Mouse (Mus musculus) spleen, adult 2 months (tissue): ENCODE measurements around the gene Pard6a. TPM values are rescaled to one million over a fixed set of nuclear protein-coding genes. Genes with fewer than 3 reads are reported as not detected.

ENCODE experiments used
- DNase-seq, 2 experiments: peaks; one replicate each; pipeline versions ENCODE4 v3.0.0 to v3.0.0-alpha.2; 2012 to 2021; ENCODE audit warnings: low spot score in 2 of 2, low read depth in 1 of 2
- H3K27ac ChIP-seq: fragments of 200-500 bp; 2 replicates; pipeline ENCODE4 v1.5.1; 2012; ENCODE audit warnings: low read length, inconsistent platforms; ENCODE audit not compliant: insufficient read depth
- H3K27me3 ChIP-seq: fragments of 200-500 bp; 2 replicates; pipeline ENCODE4 v1.6.1; 2012; ENCODE audit warnings: mild to moderate bottlenecking, moderate library complexity, low read length, inconsistent platforms; ENCODE audit not compliant: control insufficient read depth, insufficient read depth
- H3K36me3 ChIP-seq: fragments of 200-500 bp; 2 replicates; pipeline ENCODE4 v1.6.1; 2012; ENCODE audit warnings: mild to moderate bottlenecking, low read length, inconsistent platforms; ENCODE audit not compliant: control insufficient read depth, insufficient read depth
- H3K4me1 ChIP-seq: fragments of 200-500 bp; 2 replicates; pipeline ENCODE4 v1.6.1; 2011; ENCODE audit warnings: inconsistent platforms; ENCODE audit not compliant: control insufficient read depth, insufficient read depth, insufficient read length
- H3K4me3 ChIP-seq: fragments of 200-500 bp; 2 replicates; pipeline ENCODE4 v1.5.1; 2011; ENCODE audit warnings: mild to moderate bottlenecking, inconsistent platforms; ENCODE audit not compliant: insufficient read depth, insufficient read length; ENCODE audit errors: extremely low read depth
- CTCF ChIP-seq: fragments of 200-500 bp; IDR thresholded peaks from 2 replicates; pipeline ENCODE4 v1.5.1; 2011; ENCODE audit warnings: mild to moderate bottlenecking, inconsistent platforms; ENCODE audit not compliant: insufficient read depth, insufficient read length, insufficient replicate concordance; ENCODE audit errors: extremely low read depth
- POLR2A ChIP-seq: fragments of 200-500 bp; IDR thresholded peaks from 2 replicates; pipeline ENCODE4 v1.6.1; 2011; ENCODE audit warnings: low read depth, low read length, inconsistent platforms
- WGBS: fragments of 180-500 bp; shearing (Covaris S2); methylation state at CpG from one replicate; pipeline ENCODE4 v1.1.7; 2018; 5-methylcytosine and 5-hydroxymethylcytosine counted together
- polyA plus RNA-seq: library from polyadenylated mRNA; depleted of rRNA; stranded (reverse); fragments of >200 nt; gene quantifications from 2 replicates; pipeline ENCODE4 v1.2.3, GENCODE M21; 2012

The Pard6a gene
- polyA plus RNA-seq, 1 experiment, result 8.7 TPM

DNA sequence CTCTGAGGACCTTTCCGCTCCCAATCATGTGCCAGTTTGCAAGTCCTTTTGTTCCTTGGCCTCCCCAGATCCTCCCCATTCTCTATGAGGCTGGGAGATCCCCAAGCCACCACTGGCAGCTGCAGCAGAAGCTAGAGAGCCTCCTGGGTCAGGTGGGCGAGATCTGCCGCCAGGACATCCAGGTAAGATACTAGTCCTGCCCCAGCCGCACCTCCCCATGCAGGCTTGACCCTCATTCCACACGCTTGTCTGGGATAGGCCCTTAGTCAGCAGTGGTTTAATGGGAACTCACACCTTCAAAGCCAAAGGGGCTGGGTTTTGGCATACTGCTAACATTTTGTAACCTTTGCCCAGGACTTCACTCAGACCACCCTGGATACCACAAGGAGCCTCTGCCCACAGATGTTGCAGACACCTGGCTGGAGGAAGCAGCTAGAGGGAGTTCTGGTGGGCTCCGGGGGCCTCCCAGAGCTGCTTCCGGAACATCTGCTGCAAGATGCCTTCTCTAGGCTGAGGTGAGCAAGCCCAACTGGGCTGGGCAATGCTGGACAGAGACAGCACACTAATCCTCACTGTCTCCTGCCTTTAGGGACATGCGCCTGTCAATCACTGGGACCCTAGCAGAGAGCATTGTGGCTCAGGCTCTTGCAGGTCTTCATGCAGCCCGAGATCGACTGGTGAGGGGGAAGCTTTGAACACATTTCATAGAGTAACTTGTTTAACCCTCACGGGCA lies 8.3 kb upstream of the Pard6a start:
- Histone ChIP-seq H3K4me1 (no peaks in the 10 kb centered on the region), H3K4me3 (no peak overlapping the region), H3K36me3 (peaks cover 52% of the 10 kb centered on the region), H3K27ac (no peak overlapping the region), H3K27me3 (no peaks in the 10 kb centered on the region)
- no peak for TF ChIP-seq CTCF
- TF ChIP-seq POLR2A, result no peak
- DNase-seq, result no peak
- WGBS, result 93% methylated on average over 11 of the region's 11 CpGs

DNA sequence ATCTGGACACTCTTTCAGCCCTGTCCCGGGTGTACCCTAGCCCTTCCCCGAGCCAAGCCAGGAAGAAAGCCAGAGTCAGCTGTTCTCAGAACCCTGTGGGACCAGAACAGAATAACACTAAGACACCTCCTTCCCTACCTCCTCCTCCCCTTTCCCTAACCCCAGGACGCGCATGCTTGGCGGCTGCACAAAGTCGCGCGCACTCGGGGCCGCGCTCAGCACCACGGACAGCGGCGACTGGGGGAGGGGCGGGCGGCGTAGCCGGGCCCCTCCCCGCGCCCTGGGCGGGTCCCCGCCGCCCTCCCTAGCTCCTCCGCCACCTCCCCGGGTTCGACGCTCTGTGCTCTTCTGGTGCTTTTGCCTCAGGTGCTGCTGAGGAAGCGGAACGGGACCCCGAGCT lies 7.3 kb upstream of the Pard6a start:
- no peaks in the 10 kb centered on the region for H3K4me1 ChIP-seq
- no peak overlapping the region for H3K4me3 ChIP-seq
- 80% methylated on average over 28 of the region's 30 CpGs for WGBS
- H3K27me3 ChIP-seq, result no peaks in the 10 kb centered on the region
- TF ChIP-seq CTCF (no peak), POLR2A (no peak)
- peaks cover 61% of the 10 kb centered on the region for H3K36me3 ChIP-seq
- DNase-seq, result no peak
- no peak overlapping the region for H3K27ac ChIP-seq

DNA sequence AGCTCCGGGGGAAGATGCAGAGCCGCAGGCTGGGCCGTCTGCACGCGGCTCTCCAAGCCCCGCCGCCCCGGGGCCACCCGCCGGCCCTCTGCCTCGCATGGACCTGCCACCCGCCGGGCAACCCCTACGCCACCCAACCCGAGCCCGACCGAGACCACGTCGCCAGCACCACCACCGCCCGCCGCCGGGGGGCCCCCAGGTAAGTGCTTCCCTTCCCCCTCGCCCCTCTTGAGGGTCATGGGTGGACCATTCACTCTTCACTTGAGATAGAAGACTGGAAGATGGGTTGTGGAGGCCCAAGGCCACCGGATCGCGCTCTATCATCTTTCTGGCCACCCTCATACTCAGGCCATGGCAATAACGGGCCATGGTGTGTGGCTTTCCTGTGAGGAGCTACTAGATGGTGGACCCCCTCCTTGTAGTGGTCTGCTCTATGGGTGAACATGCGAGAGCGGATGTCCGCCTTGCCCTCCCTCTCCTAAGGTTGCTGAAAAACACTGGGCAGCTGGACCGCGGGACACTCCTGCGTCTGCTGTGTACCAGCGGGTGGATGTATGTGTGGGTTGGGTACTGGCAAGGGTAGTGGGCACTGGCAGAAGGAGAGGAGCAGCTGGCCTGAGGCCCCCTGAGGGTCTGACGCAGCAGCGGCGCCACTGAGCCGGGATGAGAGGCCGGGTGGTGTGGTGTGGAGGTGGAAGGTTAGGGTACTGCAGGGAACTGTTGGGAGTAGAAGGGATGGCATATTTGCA lies 6.7 kb upstream of the Pard6a start:
- TF ChIP-seq CTCF, result no peak
- no peaks in the 10 kb centered on the region for H3K4me1 ChIP-seq
- H3K27me3 ChIP-seq, result no peaks in the 10 kb centered on the region
- H3K36me3 ChIP-seq, result peaks cover 64% of the 10 kb centered on the region
- DNase-seq, result no peak
- H3K27ac ChIP-seq, result no peak overlapping the region
- H3K4me3 ChIP-seq, result no peak overlapping the region
- 85% methylated on average over 40 of the region's 40 CpGs for WGBS

DNA sequence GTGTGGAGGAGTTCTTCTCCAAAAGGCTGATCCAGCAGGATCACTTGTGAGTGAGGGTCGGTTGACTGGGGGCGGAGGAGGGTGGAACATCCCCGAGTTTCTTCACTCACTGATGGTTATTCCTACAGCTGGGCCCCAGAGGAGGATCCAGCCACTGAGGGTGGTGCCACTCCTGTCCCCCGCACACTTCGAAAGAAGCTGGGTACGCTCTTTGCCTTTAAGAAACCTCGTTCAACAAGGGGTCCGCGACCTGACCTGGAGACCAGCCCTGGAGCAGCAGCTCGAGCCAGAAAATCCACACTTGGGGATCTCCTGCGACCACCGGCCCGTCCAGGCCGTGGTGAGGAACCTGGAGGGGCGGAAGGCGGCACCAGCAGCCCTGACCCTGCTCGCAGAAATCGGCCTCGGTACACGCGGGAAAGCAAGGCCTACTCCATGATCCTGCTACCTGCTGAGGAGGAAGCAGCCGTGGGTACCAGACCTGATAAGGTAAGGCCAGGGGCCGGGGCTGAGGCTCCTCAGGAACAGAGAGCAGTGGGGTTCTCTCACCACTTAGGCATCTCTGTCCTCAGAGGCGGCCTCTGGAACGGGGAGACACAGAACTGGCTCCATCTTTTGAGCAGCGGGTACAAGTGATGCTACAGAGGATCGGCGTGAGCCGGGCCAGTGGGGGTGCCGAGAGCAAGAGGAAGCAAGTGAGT lies 5.7 kb upstream of the Pard6a start:
- H3K36me3 ChIP-seq, result peaks cover 60% of the 10 kb centered on the region
- TF ChIP-seq POLR2A (no peak), CTCF (no peak)
- H3K27ac ChIP-seq, result no peak overlapping the region
- H3K27me3 ChIP-seq, result no peaks in the 10 kb centered on the region
- no peak for DNase-seq
- 90% methylated on average over 30 of the region's 30 CpGs for WGBS
- H3K4me3 ChIP-seq, result no peak overlapping the region
- H3K4me1 ChIP-seq, result peaks cover 3% of the 10 kb centered on the region; the same call in 1 of the 2 replicates

DNA sequence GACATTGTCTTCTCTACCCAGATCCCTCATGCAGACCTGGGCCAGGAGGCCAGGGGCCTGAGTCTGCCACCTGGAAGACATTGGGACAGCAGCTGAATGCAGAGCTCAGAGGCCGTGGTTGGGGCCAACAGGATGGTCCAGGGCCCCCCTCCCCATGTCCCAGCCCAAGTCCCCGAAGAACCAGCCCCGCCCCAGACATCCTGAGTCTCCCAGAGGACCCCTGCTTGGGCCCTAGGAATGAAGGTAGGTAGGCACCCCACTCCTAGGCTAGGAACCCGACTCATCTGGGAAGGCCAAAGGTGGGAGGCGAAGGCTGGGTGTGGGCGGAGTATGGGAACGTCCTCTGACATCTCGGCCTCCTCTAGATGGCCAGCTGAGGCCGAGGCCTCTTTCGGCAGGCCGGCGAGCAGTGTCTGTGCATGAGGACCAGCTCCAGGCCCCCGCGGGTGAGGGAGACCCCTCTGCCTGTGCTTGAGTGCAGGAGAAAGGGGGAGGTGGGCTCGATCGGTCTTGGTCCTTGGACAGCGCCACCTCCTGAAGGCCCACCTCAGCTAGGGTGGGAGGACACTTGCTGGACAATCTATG lies 3.7 kb upstream of the Pard6a start:
- Histone ChIP-seq H3K4me1 (peaks cover 10% of the 10 kb centered on the region; the same call in 1 of the 2 replicates), H3K27me3 (no peaks in the 10 kb centered on the region), H3K4me3 (no peak overlapping the region), H3K27ac (no peak overlapping the region), H3K36me3 (peaks cover 51% of the 10 kb centered on the region)
- TF ChIP-seq POLR2A, result no peak
- no peak for TF ChIP-seq CTCF
- no peak for DNase-seq
- 93% methylated on average over 17 of the region's 17 CpGs for WGBS

DNA sequence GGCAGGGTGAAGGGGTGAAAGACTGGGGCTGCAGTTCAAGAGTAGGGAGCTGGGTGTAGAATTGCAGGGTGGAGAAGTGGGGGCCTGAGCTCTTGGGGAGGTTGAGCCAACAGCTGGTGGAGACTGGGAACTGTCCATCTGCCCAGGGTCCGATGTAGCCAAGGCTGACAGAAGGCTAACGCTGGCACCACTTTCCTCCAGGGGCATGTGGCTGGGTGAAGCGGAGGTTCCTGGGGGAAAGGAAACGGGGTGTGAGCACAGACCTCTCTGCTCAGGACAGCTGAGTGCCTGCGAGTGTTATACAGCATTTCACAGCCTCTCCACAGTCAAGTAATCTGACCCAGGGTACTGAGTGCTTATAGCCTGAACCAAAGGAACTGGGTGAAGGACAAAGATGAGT lies 2.2 kb upstream of the Pard6a start:
- Histone ChIP-seq H3K27me3 (no peaks in the 10 kb centered on the region), H3K4me1 (peaks cover 10% of the 10 kb centered on the region; the same call in 1 of the 2 replicates), H3K36me3 (peaks cover 40% of the 10 kb centered on the region), H3K4me3 (no peak overlapping the region), H3K27ac (no peak overlapping the region)
- WGBS, result 94% methylated on average over 5 of the region's 5 CpGs
- no peak for TF ChIP-seq POLR2A
- no peak for TF ChIP-seq CTCF
- DNase-seq, result no peak
